ENCODE assay signal across 7 mouse cellular contexts in genomic region chr9:65579781-65580371, GRCm38 (mm10). TPM values are rescaled to one million over a fixed set of nuclear protein-coding genes. Genes with fewer than 3 reads are reported as not detected.
DNase-seq lines count a peak whose midpoint lies in the region; ATAC-seq lines count a peak whose summit lies in the region.

Gene Plekho2, minus strand, starts transcription at chr9:65580040.

- no peaks in the 10 kb centered on the region for H3K27me3 ChIP-seq in intestine, embryonic 14.5 days (replicated peaks; ENCODE audit: control insufficient read depth, insufficient read depth, low read length)
- H3K27me3 ChIP-seq in midbrain, embryonic 11.5 days (ENCODE audit: control insufficient read depth, insufficient read depth, low read length), result no peaks in the 10 kb centered on the region

- no peaks in the 10 kb centered on the region for H3K36me3 ChIP-seq in intestine, embryonic 14.5 days (ENCODE audit: control insufficient read depth, insufficient read depth, low read length)
- H3K36me3 ChIP-seq in midbrain, embryonic 11.5 days (ENCODE audit: control insufficient read depth, insufficient read depth, low read length), result no peaks in the 10 kb centered on the region

- peak; percentile 90 for ATAC-seq in intestine, embryonic 14.5 days (replicated peaks; ENCODE audit: low FRiP score, low TSS enrichment, low read depth)
- peak; percentile 94 for ATAC-seq in midbrain, embryonic 11.5 days (ENCODE audit: low FRiP score)

- peak within 1 kb of the TSS; percentile 47 for H3K4me3 ChIP-seq in intestine, embryonic 14.5 days (ENCODE audit: low read depth, low read length)
- peak within 1 kb of the TSS; percentile 53 for H3K4me3 ChIP-seq in midbrain, embryonic 11.5 days (ENCODE audit: low read depth, low read length)

- peak within 1 kb of the TSS; percentile 52 for H3K9ac ChIP-seq in intestine, embryonic 14.5 days (ENCODE audit: low read length)
- peak within 1 kb of the TSS; percentile 73 for H3K9ac ChIP-seq in midbrain, embryonic 11.5 days (ENCODE audit: low read length)

- peak; percentile 88 to 89 for DNase-seq in adrenal gland, adult 18-20 months (ENCODE audit: low spot score in 2 of 2)
- peak; percentile 97 for DNase-seq in embryo, embryonic 10.5 days (ENCODE audit: low spot score)
- peak; percentile 98 for DNase-seq in gastrocnemius, postnatal 25 days
- peak; percentile 99 for DNase-seq in intestine, embryonic 14.5 days (ENCODE audit: low spot score)
- peak; percentile 76 to 80 for DNase-seq in left cerebral cortex, postnatal 36 days (ENCODE audit: low spot score in 2 of 2)
- DNase-seq in midbrain, embryonic 11.5 days (ENCODE audit: low spot score, missing footprints), result peak; percentile 100
- DNase-seq in skeletal muscle tissue, adult 2 months (ENCODE audit: low read depth, low spot score), result peak; percentile 96

- peak within 1 kb of the TSS; percentile 69 for H3K4me2 ChIP-seq in intestine, embryonic 14.5 days (ENCODE audit: low read length)
- H3K4me2 ChIP-seq in midbrain, embryonic 11.5 days, result peak within 1 kb of the TSS; percentile 73

- WGBS in intestine, embryonic 14.5 days, result under 1% methylated on average over 44 of the region's 45 CpGs
- under 1% methylated on average over 37 of the region's 45 CpGs for WGBS in midbrain, embryonic 11.5 days

- H3K9me3 ChIP-seq in intestine, embryonic 14.5 days (ENCODE audit: control insufficient read depth, low read length), result no peaks in the 10 kb centered on the region
- no peaks in the 10 kb centered on the region for H3K9me3 ChIP-seq in midbrain, embryonic 11.5 days (ENCODE audit: control insufficient read depth, low read length)

- H3K4me1 ChIP-seq in intestine, embryonic 14.5 days (replicated peaks; ENCODE audit: control insufficient read depth, insufficient read depth, low read length), result peaks cover 37% of the 10 kb centered on the region
- H3K4me1 ChIP-seq in midbrain, embryonic 11.5 days (ENCODE audit: control insufficient read depth, insufficient read depth, low read length), result peaks cover 21% of the 10 kb centered on the region

- intact Hi-C loops in left cerebral cortex, postnatal 36 days (cut with DNase I), result loop anchor here (1.0 to 5.0 kb wide), 2 partner anchors 56 to 118 kb away; partner anchors contain the start of gene Spg21

- peak within 1 kb of the TSS; percentile 51 for H3K27ac ChIP-seq in intestine, embryonic 14.5 days (ENCODE audit: low read depth)
- peak within 1 kb of the TSS; percentile 67 for H3K27ac ChIP-seq in midbrain, embryonic 11.5 days (ENCODE audit: low read depth, low read length)

RNA-seq across cellular contexts. Expression of gene Plekho2, which starts in this region (rescaled TPM):
- 10 to 100 TPM; 44.9 to 52.5 TPM for total RNA-seq in adrenal gland, adult 18-20 months (2021)
- total RNA-seq in gastrocnemius, postnatal 25 days (2021), result 1 to 10 TPM; 4.7 to 6.3 TPM
- 11.9 and 12.6 TPM in 2 replicates for polyA plus RNA-seq in intestine, embryonic 14.5 days (2014; fragmentation: Nextera tagmentation; extraction: Ambion mirVana)
- 10 to 100 TPM; 13.2 to 17.6 TPM for total RNA-seq in left cerebral cortex, postnatal 36 days (2021)
- 8.2 and 9.0 TPM in 2 replicates for polyA plus RNA-seq in midbrain, embryonic 11.5 days (2014; fragmentation: Nextera tagmentation; extraction: Ambion mirVana)

Comparison
In these comparisons a context has a peak if more than half of its experiments do, and no peak if none do; other contexts are left out.
1. Peak in every context shown above with its lines: DNase-seq, ATAC-seq, H3K4me3 ChIP-seq and H3K27ac ChIP-seq.